Mouse (Mus musculus) urinary bladder, postnatal 14 days (tissue): ENCODE data around the gene Cnpy1.

ENCODE experiments used
- DNase-seq: peaks from one replicate; pipeline ENCODE4 v3.0.0; 2021; ENCODE audit warnings: low spot score

Cnpy1 gene

DNA sequence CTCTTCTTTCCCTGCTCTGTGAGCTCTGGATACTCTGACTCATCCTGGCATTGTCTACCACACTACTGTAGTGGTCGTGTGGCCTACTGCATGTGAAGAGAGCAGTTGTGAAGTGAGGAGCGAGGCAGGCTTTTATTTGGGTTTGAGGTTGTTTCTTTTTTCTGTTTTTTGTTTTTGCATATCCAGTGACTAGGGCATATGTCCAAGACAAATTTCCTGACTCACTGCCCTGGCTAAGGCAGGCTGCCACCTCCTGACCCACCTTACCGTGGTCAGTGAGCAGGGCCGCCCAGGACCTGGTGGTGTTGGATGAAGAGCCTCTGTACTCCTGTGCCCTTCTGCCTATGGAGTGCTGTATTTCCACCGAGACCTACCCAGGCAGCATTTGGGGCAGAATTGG, 5.8 kb downstream of the Cnpy1 start:
- no peak for DNase-seq

DNA sequence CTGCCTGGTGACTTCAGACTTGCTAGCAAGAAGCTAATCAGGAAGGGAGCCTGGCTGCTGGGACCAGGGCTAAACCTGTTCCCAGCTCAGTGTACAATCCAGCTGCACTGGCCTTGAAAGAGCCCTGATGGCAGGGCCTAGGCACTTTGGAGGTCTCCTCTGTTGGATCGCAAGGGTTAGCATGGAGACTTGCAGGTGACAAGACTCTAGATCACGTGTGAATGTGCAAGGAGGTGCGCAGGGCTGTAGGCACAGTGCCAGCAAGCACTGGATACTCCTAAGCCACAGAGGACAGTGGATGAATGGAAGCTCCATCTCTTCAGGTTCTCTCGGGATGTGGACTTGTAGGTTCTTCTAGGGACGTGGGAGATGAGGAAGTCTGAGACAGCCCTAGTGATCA, 6.7 kb downstream of the Cnpy1 start:
- no peak for DNase-seq

DNA sequence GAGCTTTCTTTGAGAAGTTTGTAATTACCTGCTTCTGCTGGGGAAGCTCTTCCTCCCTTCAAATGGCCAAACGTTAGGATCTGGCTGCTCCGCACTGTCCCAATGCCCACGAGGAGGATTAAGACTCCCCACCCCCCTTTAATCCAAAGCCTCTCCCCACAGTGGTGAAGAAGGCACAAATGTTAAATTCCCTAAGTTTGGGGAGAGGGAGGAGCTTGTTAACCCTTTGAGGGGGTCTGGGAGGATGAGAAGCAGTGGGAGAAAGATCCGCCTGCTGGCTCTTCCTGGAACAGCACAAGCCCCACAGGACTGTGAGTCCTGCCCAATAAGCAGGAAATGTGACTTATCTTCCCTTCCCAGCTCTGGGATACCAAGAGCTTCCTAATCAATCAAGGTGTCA, 7.5 kb downstream of the Cnpy1 start:
- no peak for DNase-seq

DNA sequence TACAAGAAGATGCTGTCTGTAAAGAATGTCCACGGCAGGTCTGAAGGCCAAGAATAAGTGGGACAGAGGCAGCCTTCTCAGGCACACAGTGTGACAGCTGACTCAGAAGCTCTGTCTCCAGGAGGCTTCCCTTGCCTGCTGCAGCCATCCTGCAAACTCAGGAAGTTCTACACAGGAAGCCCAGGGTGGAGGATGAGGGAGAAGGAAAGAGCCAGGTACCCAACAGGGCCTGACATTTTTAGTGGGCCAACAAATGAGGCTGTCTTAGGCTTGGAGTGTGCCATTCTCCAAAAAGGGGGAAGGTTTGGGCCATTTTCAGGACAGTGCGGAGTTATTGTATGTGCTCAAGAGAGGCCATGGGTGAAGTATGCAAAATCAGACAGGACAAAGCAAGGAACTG, 7.9 kb downstream of the Cnpy1 start:
- DNase-seq = no peak

DNA sequence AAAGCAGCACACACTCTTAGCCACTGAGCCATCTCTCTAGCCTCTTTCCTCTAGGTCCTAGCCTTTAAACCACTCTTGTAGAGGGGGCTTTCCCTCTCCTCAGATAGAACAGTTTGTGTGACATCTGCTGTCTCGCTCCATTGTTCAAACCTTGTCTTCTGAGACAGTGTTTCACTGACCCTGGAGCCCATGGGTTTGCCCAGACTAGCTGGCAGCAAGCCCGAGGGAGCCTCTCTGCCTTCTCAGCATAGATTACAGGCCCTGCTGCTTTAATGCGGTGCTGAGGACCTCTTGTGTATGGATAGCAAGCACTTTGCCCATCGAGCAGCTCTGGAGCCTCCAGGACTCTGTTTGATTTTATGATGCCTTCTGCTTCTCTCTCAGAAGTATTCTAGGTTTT, 8.6 kb downstream of the Cnpy1 start:
- no peak for DNase-seq

DNA sequence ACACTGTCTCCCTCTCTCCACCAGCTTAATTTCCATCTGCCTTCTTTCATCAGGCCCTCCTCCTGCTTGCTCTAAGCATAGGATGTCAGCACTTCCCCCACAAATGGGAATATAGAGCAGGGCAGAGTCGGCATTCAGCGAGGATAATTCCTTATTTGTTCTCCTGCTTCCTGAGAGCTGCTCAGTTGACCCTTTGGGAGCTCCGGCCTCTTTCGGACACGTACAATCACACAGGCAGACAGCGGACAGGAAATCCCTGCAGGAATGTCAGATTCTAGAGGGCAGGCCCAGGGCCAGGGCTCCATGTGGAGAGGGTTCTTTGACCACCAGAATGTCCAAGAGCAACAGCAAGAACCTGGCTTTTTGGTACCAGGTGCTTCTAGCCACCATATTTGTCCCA, 9.5 kb downstream of the Cnpy1 start:
- no peak for DNase-seq

DNA sequence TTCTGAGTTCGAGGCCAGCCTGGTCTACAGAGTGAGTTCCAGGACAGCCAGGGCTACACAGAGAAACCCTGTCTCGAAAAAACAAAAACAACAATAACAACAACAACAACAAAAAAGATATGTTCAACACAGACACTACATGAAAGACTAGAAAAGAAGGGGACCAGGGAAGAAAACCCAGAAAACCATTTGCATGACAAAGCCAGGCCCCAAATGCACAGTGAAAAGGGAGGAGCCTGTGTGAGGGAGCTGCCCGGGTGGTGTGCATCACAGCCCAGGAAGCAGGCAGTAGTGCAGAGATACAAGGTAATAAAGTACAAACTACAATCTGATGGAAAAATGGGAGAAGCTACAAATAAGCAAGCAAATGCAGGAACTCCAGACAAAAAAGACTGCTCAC, 13.5 kb downstream of the Cnpy1 start:
- no peak for DNase-seq

DNA sequence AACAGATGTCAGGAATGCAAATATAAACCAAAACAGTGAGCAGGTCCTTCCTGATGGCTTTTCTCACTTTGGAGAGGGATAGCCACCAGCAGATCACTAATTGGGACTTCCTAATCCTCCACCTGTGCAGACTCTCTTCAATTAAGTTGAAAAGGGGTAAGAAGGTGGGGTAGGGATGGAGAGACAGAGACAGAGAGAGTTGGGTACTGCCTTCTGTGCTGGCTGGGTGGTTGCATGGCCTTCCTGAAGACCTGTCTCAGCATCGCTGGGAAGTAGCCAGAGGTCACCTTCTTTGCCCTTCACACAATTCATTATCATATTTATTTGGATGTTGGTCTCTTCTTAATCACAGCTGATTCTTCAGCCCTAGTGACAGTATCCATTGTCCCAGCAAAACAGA, 26.0 kb downstream of the Cnpy1 start:
- DNase-seq = no peak

DNA sequence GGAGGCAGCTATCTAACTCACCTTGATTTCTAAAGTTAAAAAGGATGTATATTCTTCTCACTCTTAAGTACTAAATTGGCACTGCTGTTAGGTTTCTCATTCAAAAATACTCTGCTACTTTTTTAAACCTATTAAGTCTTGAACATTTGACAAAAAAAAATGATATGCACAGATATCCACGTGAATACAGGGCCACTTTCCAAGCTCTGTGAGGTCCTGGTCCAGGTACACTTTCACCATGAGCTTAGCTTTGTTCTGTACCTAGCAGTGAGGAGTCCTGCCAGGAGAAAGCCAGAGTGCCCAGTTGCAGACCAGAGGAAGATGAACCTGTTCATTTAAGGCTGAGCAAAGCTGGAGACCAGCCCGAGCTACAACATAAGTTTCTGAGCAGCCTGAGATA, 32.2 kb downstream of the Cnpy1 start:
- DNase-seq = no peak

GRCm38 (mm10) chr5:28211651-28212310, 33.8 kb downstream of the Cnpy1 start:
- DNase-seq = no peak

DNA sequence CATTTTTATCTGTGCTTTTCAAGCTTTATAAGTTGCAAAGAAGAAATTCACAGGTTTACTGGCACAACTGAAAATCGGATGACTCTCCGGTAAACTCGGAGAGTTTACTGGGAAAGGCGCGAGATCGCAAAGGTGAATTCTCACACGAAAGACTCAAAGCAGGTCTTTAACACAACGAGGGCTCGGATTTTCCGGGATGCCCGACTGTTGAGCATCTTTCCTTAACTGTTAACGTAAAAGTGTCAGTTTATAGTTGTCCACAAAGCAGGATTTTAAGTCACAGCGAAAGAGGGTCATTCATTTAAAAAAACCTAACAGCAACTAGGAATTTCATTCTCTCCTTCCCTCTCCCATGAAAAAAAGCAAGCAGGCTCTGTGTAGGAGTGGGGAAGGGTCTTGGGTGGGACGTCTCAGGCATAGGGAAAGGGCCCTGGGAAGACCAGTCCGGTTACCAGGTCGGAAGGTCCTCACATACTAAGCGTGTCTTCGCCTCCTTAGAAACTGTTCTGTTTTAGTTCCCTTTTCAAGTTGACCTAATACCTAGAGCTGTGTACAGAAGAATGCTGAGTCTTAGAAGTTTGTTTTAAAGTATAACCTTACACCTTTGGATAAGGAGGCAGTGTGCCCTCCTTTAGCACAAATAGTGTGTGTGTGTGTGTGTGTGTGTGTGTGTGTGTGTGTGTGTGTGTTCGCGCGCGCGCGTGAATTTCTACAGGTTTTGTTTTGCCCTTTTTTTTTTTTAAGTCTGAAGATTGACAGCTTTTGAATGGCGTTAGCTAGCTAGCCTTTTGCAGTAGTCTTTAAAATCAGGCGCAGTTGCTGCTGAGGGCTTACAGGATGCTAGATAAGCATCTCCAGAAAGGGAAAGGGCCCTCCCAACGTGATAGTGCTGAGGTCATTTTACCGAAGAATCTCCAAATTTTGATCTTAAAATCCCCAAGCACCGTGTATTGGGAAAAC, 34.7 kb downstream of the Cnpy1 start:
- no peak for DNase-seq

GRCm38 (mm10) chr5:28209549-28210431, 35.8 kb downstream of the Cnpy1 start:
- DNase-seq = no peak

DNA sequence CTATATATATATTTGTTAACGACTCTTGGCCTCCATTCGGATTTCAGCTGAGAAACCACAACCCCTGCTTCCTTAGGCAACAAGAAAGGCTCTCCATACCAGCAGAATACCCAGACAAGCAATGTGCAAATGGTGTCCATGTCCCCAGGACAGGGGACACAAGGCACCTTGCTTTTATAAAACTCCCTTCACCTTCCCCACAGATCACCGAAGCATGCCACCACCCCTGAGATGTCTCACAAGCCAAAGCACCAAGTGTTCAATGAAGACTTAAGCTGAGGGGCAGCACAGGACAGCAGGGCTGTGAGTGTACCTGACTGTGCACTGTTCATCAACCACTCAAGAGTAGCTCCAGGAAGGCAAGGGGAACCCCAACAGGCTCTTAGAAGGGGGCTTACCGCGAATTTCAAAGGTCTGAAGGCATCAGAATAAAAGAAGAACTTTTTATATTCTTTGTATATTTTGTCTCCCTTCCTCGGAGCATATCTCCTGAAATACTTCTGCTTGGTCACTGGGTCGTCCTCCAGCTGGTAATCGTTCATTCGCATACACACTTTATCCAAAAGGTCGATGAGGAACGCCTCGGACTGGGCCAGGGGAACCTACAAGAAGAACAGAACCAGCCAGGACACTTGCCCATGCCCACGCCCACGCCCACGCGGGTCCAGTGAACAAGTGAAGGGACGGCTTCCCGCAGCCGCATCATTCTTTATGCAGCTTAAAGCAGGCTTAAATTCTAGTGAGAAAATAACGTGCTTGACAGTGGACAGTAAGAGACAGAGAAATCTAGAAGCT, 36.7 kb downstream of the Cnpy1 start:
- no peak for DNase-seq

GRCm38 (mm10) chr5:28207043-28207442, 38.6 kb downstream of the Cnpy1 start:
- no peak for DNase-seq

DNA sequence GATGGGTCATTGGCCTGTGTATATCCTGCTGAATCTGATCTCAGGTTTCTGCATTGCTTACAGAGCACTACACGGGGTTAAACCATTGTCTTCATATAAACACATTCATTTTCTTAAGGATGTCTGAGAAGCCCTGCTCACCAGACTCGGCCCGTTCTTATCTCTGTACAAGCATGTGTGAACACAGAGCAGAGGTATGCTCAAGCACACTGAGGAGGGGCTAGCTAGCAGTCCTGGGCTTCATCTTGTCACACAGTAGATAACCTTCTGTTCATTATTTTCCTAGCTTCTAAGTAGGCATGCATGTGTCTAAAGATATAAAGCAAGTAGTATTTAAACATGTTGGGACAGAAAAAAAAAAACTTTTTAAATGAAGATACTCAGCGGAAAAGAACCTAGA, 39.2 kb downstream of the Cnpy1 start:
- no peak for DNase-seq

GRCm38 (mm10) chr5:28204678-28205077, 40.9 kb downstream of the Cnpy1 start:
- DNase-seq = no peak

GRCm38 (mm10) chr5:28203086-28203485, 42.5 kb downstream of the Cnpy1 start:
- DNase-seq = no peak

DNA sequence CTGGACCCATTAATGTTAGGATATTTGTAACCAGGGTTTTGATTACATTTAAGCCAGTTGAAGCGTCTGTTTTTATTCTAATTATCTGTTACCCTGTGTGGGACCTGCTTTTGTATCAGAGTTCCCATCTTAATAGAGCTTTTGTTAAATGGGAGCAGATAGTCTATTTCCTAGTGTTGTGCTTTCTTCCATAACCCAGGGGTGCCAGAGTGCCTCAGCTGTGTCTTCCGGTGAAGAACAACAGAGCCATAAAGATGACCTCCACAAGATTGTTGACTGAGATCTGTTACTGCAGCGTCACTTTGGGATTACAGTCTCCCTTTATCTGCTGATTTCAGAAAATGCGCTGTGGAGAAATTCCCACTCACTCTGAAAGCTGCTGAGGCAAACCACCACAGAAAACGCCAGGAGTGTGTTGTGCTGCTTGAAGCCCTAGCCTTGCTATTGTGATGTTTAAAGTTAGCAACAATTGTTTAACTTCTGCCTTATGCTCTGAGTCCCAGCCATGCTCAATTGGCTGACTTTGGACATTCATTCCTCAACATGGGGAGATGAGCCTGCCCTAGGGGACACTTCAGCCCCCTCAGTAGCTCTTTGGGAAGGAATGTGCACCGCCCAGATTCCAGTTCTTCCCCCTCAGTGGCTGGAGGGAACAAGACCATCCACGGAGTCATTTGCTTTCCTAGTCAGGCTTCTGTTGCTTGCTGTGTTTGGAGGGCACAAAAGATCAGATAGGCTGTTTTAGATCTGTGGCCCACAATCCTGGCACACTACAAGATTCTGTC, 46.3 kb downstream of the Cnpy1 start:
- DNase-seq = no peak

DNA sequence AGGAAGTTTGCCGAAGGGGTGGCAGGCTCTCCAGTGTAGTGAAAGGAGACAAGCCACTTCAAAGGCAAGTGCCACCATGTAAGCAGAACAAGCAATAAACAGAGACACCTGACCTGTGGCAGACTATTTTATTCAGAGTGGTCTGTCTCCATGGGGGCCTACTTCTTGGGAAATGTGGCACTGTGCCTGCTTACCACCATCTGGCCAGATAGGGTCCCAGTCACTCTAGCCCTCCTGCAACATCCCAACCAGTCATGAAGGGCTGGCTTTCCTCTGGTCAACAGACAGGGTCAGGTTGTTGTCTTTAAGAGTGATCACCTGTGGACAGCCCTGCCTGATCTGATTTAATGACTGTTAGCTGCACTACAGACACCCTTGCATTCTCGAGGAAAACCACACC, 50.1 kb downstream of the Cnpy1 start:
- no peak for DNase-seq

DNA sequence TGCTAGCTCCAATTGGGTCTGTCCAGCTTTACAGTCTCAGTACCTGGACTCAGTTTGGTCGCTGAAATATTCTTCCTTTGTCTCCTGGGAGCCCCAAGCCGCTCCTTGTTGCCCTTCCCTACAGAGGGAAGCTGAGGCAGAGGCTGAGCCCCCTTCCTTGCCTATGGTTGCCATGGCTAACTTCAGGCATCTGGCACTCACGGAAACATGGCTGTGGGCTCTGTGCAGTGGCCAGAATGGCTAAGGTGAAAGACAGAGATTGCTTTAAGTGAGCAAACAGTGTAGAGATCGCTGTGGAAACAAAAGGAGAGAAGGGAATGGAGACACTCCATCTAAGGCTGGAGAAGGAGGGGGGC, 53.5 kb downstream of the Cnpy1 start:
- DNase-seq = no peak
